Mouse (Mus musculus): Measurements from ENCODE around the gene Mea1.

Gene Mea1

DNA sequence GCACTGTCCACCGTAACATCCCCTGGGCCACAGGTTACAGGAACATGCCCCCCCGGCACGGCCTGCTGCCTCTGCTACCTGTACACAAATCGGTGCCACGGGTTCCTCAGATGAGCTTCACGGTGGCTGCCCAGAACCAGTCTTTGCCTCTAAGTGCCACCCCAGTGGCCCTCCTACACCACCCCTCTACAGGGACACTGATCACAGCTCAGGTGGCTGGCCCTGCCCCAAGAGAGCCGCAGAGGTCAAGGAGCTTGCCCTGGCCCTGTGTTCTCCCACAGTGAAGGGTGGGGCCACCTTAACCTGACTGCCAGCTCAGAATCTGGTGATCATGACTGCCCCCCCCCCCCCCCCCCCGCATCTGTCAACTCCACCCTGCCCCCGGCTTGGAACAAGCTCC lies at the start of gene Mea1:
Mea1 (plus strand) TSS at position 378 of the 400 bp plus-strand sequence.
- DNase-seq (ENCODE audit: low spot score) = no peak

DNA sequence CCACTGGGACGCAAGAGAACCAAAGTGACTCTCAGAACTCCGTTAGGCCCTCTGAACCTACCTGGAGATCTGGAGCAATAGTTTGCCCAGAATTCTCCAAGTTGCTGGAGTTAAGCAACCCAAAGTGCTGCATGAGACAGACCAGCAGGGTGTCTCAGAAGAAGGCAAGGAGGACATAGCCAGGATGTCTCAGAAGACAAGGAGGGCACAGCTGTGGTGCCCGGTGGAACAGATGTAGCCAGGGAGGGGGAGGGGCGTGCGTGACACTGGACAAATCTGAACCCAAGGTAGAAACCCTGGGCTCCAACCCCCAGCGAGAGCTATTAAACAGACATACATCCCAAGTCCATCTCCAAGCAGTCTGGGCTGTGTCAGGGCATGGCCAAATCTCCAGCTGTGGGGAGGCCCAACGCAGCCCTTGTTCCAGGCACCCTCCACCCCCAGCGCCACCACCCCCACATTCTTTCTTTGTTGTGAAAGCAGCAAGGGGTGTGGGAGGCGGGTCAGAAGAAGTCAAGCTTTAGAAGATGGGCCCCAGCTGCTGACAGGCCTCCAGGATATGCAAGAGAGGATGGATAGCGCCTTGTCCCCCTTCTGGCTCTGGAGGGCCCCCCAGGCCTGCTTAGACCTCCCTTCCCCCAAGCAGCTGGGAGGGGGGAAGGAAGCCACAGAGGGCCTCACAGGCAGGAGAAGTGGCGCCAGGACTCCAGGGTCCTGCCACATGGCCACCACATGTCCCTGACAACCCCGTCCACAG lies 48.7 kb upstream of the Mea1 start:
- peak; percentile 75 for DNase-seq (ENCODE audit: low spot score)

DNA sequence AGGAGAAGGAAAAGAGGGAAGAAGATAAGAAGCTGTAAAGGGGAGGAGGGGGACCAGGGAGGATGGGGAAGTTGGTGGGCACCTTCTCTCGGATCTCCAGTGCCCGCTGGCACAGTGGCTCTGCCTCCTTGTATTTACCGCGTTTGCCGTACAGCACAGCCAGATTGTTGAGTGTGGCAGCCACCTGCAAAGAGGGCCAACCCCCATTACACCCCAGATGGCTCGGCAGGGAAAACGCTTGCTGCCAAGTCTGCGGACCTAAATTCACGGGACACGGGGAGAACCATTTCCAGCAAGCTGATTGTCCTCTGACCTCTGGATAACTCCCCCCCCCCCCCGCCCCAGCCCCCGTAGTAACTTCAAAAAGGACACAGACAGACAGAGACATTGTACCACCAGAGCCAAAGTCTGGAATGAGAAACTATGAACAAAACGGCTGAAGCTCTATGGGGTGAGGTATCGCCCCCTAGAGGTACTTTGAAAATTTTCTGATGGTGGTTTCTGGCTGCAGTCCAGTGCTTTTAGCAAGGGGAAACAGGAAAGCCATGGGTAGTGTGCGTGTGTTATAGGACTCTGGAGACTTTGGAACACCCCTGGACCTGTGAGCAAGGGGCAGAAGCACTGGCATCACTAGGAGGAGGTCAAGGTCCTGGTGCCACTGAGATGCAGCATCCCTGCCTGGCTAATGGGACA lies 41.6 kb upstream of the Mea1 start:
- DNase-seq (ENCODE audit: low spot score) = peak; percentile 67

DNA sequence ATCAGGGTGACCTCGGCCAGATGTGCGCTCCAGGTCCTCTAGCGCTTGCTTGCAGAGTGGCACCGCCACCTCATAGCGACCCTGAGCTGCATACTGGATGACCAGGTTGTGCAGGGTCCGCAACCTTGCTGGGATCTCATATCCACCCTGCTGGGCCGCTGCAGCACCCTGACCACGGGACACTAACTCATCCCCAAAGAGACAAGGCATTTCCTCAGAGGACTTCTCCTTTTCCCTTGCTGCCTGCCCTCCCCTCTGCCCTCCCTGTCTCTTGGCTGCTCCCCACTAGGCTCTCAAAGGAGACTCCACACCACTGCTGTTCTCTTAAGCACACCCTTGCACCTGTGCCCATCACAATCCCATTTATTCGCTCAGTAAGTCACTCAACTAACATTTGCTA lies 38.7 kb upstream of the Mea1 start:
- no peak for DNase-seq (ENCODE audit: low spot score)

DNA sequence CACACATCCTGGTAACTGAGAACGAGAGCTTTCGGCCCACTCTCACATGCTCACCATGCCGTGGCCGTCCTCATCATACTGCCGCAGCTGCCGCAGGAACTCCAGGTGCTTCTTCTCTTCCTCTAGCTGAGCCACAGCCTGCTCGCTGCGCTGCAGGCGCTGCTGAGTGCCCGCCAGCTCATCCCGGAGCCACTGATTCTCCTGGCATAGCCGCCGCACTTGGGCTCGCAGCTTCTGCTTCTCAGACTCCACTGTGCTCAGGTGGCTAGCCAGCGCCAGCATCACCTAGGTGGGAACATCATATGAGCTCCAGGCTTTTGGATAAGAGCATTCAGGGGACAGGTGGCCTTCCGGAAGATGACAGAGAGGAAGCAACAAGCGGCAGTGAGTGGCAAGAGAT lies 36.5 kb upstream of the Mea1 start:
- DNase-seq (ENCODE audit: low spot score) = no peak

DNA sequence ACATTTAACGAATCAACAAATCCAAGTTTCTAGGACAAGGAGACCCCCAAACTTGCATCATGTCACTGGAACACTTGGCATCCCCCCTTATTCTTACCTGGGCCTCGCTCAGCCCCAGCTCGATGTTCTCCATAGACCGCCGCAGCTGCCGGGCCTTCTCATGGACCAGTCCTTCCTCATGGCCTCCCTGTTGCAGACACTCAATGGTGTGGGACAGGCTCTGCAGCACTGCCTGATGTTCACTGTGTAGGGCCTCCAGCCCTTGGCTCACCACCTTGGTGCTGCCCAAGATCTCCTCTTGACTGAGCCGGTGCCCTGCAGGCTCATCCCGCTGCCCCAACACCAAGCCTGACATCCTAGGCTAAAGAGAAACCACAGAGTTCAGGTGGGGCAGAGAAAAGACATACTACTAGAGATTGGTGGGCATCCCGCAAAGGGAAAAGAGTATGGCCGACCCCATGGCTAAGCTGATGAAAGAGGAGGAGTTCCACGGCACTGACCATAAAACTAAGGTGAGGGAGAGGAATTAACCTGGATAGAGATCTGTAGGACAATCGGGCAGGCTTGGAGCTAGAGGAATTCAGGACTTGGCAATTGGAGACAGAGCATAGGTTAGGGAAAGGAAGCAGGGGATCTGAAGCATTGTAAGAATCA lies 34.3 kb upstream of the Mea1 start:
- no peak for DNase-seq (ENCODE audit: low spot score)

DNA sequence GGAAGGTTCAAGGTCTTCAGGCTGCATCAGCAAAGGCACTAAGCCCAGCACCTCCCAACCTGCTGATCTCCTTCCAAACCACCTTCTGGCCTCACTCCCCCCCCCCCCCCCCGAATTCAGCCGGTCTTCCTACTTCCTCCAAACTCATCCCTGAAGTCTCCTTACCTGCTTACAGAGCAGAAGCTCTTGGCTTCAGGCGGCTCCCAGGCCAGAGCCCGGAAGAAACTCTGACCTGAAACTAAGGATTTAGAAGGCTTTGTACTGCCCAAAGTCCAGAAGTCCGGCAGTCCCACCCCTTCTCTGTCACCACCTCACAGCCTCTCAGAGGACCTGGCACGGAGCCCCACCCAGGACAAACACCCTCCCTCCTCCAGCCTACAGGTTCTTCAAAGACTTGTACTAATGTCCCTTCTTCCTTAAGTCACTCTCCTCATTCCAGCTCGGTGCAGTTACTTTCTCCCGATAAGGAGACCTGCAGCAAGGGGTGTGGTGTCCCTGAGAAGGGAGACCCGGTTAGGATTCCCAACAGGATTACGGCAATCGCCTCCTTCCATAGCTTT lies 33.6 kb upstream of the Mea1 start:
- peak; percentile 79 for DNase-seq (ENCODE audit: low spot score)

DNA sequence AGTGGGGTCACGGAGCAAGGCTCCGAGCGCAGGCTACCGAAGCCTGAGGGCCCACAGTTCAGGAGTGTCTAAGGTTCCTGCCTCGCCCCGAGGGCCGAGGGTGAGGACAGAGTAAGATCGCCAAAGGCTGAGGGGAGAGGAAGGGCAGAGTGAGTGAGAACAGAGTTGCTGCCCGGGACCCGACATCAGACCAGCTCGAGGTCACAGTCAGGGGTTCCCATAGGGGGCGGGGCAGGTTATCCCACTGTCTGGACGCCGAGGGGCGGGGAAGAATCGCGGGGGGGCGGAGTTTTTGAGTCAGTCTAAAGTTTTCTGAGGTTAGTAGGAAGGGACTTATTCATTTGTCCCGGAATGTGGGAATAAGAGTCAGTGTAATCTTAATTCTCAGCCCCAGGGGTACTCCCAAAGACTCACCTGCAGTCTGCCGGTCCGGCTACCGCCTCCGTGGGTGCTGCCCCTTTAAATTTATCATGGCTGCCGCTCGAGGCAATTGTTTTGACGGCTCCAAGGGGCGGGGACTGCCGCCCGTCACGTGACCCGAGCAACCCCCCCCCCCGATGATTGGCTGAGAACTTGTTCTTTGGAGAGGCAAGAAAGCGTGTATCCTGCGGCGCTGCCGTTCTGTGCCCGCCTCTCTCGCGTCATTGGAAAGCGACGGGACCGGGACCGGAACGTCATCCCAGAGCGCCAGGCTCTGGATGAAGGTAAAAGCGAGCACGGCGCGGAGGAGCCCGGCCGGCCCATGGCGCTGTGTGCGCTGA lies 32.9 kb upstream of the Mea1 start, which contains the start of the genes Klc4 and Mrpl2:
Klc4 (minus strand) TSS at position 462 of the 761 bp plus-strand sequence.
Mrpl2 (plus strand) TSS at position 669 of the 761 bp plus-strand sequence.
- peak; percentile 99 for DNase-seq (ENCODE audit: low spot score)

DNA sequence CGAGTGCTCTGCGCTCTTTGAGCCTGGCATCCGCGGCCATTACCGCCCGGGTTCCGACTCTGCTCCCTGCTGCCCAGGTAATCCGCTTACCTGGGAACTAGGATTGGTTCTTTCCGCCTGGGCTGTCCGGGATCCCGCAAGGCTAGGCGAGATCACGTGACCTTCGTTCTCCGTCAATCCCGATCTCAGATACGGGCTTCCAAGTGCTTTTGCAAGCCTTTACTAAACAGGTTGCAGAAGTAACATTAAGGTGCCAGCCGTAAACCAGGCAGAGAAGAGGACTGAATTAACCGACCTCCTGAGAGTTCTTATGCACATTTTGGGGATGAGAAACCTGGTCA lies 32.3 kb upstream of the Mea1 start:
- no peak for DNase-seq (ENCODE audit: low spot score)

DNA sequence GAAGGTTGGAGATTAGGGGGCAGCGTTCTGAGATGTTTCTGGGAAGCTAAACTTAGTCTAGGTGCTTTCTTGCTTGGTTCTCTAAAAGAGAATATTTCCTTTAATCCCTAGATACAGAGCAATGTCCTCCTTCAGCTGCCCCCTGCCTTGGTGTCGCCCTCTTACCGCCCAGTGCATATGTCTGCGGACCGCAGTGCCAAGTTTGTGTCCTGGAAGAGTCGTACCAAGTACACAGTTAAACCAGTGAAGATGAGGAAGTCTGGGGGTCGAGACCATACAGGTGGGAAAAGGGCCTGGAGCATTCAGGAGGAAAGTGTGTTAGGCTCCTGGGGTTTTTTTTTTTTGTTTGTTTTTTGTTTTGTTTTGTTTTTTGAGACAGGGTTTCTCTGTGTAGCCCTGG lies 31.3 kb upstream of the Mea1 start:
- DNase-seq (ENCODE audit: low spot score) = no peak

DNA sequence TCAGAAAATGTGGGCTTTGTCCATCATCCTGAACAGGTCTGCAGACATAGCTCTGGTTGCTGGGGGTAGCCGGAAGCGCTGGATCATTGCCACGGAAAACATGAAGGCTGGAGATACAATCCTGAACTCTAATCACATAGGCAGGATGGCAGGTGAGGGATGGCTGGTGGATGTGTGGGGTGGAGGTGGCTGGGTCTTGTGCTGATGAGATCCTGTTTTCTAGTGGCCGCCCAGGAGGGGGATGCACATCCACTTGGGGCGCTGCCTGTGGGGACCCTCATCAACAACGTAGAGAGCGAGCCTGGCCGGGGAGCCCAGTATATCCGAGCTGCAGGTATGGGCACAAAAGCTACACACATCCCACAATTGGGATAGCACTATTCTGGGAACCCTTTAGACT lies 30.2 kb upstream of the Mea1 start:
- no peak for DNase-seq (ENCODE audit: low spot score)

DNA sequence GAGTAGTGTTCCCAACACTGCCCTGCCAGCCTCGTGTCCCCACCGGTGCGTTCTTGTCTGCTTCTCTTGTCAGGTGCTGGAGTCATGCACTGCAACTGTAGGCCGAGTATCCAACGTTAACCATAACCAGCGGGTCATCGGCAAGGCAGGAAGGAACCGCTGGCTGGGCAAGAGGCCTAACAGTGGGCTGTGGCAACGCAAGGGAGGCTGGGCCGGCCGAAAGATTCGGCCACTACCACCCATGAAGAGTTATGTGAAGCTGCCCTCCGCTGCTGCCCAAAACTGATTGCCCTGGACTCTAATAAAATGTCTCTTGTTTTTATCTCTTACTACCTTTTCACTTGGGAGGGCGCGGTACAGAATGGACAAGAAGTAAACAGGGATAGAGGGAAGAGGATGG lies 28.8 kb upstream of the Mea1 start:
- no peak for DNase-seq (ENCODE audit: low spot score)

DNA sequence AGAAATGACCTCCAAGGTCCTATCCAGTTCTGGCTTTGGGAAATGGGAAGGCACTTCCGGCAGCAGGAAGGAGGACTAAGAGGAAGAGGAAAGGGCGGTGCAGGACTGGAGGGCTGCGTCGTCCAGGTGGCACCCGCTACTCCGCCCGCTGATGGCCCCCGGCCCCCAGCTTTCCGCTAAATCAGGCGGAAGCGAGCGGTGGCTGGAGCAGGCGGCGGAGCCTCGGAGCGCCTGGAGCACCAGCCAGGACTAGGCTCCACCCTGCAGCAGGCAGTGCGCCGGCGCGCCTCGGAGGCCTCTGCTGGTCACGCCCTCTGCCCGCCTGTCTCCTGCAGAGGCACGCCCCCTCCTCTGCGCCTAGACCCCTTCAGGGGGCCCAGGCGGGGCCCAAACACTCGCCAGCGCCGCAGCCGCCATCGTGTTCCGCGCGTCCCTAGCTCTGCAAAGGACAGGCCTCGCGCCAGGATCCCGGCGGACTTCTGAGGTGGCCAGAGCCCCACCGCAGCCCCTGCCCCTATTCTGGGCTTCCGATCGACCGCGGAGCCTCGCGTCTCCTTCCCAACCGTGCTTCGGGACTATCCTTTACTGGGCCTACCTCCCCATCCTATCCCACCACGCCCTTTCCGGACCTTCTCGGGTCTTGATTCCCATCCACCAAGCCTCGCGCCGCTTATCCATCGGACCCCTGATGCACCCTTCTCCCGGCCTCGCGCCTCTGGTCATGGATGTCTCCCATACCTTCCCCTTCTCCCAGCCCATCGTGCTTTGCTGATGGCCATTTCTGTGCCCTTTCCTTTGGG lies 28.2 kb upstream of the Mea1 start, which contains the start of gene Cul7:
Cul7 (plus strand) TSS at position 106 of the 800 bp plus-strand sequence.
- DNase-seq (ENCODE audit: low spot score) = peak; percentile 93

DNA sequence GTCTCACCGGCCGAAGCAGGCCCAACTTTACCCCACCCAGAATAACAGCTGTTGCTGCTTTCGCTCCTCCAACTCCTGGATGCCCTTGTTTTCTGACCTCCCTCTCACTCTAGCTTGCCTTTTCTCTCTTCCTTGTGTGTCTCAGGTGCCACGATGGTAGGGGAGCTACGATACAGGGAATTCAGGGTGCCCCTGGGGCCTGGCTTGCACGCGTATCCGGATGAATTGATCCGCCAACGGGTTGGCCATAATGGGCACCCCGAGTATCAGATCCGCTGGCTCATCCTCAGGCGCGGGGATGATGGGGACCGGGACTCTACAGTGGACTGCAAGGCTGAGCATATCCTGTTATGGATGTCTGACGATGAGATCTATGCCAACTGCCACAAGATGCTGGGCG lies 27.3 kb upstream of the Mea1 start:
- no peak for DNase-seq (ENCODE audit: low spot score)

DNA sequence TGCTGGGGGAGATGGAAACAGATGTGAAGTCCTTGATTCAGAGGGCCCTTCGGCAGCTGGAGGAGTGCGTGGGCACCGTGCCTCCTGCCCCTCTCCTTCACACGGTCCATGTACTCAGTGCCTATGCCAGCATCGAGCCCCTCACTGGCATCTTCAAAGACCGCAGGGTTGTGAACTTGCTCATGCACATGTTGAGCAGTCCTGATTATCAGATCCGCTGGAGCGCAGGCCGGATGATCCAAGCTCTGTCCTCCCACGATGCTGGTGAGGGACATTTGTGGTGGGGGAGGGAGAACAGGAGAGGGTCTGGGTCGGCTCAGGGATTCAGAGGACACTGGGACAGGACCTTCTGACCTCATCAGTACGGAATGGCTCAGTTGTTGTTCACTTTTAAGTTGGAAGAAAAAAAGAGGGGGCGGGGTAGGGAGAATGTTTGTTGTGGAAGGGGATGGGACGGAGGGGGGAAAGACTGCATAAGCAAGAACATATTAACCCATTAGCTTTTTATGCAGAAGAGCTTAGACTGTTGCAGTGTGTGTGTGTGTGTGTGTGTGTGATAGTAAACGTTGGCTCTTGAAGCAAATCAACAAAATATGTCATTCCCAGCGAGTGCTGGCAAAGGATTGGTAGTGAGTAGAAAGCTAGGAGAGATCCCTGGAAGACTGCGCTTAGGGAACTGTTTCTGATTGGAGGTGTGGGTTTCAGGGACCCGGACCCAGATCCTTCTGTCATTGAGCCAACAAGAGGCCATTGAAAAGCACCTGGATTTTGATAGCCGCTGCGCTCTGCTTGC lies 26.6 kb upstream of the Mea1 start:
- no peak for DNase-seq (ENCODE audit: low spot score)

DNA sequence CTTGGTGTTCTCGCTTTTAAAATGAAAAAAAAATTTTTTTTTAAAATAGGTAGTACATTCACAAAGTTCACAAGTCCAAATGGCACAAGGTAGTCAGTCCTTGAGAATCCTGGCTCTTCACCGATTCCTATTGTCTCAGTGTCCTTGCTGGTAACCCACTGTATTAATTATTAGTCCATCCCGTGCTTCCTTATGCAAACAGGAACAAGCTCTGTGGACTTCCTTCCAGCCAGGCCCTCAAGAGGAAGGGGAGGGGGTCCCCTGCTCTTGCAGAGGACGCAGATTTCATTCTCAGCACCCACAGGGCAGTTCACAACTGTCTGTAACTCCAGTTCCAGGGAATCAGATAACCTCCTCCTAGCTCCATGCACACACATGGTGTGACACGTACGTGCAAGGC lies 22.5 kb upstream of the Mea1 start:
- DNase-seq (ENCODE audit: low spot score) = no peak

DNA sequence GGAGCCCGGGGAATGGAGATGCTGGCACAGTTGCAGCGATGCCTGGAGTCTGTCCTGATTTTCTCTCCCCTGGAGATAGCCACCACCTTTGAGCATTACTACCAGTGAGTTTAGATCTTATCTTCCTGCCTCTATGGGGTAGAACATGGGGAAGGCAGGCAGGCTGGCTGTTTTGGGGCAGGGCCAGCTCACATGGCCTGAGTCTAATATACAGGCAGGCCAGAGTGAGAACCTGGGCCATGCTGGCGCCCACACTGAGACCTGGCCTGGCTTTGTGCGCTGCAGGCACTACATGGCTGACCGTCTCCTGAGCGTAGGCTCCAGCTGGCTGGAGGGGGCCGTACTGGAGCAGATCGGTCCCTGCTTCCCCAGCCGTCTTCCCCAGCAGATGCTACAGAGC lies 17.2 kb upstream of the Mea1 start:
- no peak for DNase-seq (ENCODE audit: low spot score)

DNA sequence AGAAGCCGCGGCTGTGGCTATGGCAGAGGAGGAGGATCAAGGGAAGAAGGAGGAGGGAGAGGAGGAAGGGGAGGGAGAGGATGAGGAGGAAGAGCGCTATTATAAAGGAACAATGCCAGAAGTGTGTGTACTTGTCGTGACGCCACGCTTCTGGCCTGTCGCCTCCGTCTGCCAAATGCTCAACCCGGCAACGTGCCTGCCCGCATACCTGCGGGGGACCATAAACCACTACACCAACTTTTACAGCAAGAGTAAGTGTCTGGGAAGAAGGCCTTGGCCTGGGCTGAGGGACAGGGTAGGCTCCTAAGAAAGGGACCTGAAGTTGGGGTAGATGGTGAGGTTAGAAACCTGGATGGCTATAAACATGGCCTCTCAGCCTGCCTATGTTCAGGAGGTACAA lies 16.6 kb upstream of the Mea1 start:
- no peak for DNase-seq (ENCODE audit: low spot score)

DNA sequence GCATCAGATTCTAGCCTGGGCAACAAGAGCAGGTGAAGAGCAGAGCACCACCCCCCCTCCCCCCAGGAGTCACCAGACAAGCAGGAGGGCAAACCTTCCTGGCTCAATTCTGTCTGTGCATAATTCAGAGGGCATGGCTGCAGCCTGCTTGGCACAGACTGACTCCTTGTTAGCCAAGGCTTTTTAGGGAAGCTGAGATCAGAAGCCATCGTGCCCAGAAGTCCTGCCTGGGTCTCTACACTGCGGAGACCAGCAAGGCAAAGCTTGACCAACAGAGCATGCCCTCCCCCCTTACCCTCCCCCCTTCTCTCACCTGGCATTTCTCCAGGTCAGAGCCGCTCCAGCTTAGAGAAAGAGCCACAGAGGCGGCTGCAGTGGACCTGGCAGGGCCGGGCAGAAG lies 15.9 kb upstream of the Mea1 start:
- DNase-seq (ENCODE audit: low spot score) = no peak

DNA sequence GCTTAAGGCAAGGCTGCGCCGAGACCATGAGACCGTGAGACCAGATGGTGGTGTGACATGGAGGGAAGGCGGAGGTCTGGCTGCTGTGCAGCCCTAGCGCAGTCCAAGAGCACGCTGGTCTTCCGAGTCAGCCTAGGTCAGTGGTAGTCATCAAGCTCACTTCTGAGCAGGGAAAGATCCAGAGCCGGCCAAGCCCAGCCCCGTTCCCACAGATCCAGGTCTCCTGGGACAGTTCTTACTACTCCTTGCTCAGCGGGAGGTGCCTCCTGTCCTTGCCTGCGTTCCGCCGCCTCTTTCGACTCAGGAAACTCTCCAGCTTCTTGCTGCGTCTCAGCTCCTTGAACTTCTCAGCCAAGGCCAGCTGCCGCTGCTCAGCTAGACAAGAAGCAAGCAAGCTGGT lies 10.9 kb upstream of the Mea1 start:
- DNase-seq (ENCODE audit: low spot score) = no peak

Data from urinary bladder, postnatal 14 days (tissue).